Mouse (Mus musculus) C2C12 (cell line): Measurements from ENCODE around the gene Pitpnm1.

Source experiments
- CTCF ChIP-seq: IDR thresholded peaks from one replicate; pipeline ENCODE4 v1.5.1; 2011; ENCODE audit not compliant: control insufficient read depth, insufficient read depth, insufficient read length
- USF1 ChIP-seq: IDR thresholded peaks from one replicate; pipeline ENCODE4 v1.6.1; 2011; ENCODE audit warnings: low read depth, mild to moderate bottlenecking, control low read depth, moderate library complexity

DNA sequence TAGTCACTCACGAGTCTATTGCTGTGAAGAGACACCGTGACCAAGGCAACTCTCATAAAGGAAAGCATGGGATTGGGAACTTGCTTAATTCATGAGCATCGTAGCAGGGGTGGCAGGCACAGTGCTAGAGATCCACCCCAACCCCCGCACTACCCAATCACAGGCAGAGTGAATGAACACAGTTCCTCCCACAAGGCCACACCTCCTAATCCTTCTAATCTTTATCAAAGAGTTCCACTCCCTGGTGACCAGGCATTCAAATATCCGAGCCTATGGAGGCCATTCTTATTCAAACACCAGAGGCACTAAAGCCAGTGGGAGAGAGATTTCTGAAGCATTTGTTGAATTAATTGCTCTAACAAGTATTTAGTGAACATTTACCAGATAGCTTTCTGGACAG is 46.1 kb downstream of the Pitpnm1 start:
- no peak for TF ChIP-seq CTCF
- no peak for TF ChIP-seq USF1
